Mouse (Mus musculus) left cerebral cortex, postnatal 25 days (tissue): ENCODE results near the gene Slc6a12. TPM values are rescaled to one million over a fixed set of nuclear protein-coding genes. Genes with fewer than 3 reads are reported as not detected.

Experiments
- DNase-seq, 2 experiments: peaks; one replicate each; pipeline ENCODE4 v3.0.0; 2022; ENCODE audit warnings: low spot score in 2 of 2, mixed read lengths in 1 of 2
- intact Hi-C: fragments of 180-260 bp; cut with DNase I; formaldehyde crosslinking; loops from one replicate; pipeline ENCODE4 v1.15.1; 2025
- total RNA-seq, 2 experiments: library from RNA; stranded (reverse); gene quantifications; 2 replicates each; pipeline ENCODE4 v1.2.3; 2021

Gene Slc6a12
- 1 to 10 TPM in 1 of 2 experiments, under 1 TPM in 1; 0.89 to 1.1 TPM for total RNA-seq

DNA sequence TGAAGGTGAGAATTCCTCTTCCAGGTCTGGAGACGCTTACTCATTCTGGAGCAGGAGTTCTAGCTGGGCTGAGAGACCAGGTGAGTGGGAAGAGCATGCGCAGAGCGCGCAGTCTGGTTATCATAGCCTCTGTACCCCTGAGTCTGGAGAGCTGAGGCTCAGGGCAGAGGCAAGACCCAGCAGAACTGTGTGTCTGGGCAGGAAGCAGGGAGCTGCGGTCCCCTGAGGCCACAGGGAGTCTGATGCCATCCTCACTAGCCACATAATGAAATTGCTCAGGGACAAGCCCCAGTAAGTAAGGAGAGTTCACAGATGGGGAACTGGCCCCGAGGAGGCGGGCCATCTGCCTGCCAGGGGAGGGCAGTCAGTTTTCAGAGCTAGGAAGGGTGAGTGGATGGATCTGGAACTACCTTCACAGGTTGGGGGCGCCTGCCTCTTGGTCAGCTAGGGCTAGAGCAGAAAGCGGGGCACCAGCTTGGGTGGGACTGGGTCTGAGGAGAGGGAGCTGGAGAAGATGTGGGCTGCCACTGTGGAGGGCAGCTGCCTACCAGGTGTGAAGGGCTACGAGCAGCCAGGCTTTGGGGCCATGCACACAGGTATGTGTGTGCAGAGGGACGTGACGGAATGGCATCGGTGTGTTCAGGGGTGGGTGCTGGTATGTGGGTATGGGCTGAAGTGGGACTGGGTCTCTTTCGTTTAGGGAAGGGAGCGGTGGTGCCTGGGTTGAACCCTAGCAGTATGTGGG is at the start of gene Slc6a12:
Gene Slc6a12 (plus strand): TSS at position 51 of the 745 bp plus-strand sequence.
- DNase-seq = no peak
- intact Hi-C loops = no loop called here

DNA sequence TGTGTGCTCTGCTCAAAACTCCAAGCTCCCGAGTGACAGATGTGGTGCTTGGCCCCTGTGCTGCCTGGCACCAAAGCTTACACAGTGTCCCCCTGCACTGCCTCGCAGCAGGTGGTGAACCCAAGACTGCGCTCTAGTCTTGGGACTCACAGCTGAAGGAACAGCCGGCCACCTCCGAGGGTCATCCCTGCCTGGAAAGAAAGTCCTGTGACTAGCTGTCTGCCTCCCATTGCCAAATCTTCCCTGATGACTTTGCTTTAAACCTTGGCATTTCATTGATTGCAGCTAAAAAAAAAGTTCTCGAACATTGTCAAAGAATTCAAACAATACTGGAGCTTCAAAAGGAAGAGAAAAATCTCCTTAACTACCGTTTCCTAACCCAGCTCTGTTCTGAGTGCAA is 43.6 kb upstream of the Slc6a12 start:
- intact Hi-C loops = no loop called here
- no peak for DNase-seq

DNA sequence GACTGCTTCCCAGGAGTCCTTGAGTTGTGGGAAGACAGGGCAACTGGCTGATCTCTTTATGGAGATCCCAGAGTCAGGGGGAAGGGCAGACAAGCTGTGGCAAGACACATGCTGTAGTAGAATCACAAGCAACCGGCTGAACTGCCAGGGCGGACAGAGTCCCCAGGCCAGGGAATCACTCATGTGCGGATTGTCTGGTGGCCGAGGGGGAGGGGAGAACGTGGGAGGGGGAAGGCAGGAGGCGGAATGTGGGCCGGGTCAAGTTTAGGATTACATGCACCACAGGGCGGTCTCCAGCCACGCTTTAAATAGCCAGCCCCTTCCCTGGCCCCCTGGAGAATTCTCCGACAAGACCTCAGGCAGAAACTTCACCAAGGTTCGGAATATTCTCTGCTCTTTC is 42.9 kb upstream of the Slc6a12 start, which contains the start of gene Slc6a13:
Gene Slc6a13 (plus strand): TSS at position 274 of the 400 bp plus-strand sequence.
- no peak for DNase-seq
- intact Hi-C loops = no loop called here

- intact Hi-C loops = no loop called here
- DNase-seq = no peak
Measured at GRCm38 (mm10) chr6:121300504-121300903, 42.4 kb upstream of the Slc6a12 start.

DNA sequence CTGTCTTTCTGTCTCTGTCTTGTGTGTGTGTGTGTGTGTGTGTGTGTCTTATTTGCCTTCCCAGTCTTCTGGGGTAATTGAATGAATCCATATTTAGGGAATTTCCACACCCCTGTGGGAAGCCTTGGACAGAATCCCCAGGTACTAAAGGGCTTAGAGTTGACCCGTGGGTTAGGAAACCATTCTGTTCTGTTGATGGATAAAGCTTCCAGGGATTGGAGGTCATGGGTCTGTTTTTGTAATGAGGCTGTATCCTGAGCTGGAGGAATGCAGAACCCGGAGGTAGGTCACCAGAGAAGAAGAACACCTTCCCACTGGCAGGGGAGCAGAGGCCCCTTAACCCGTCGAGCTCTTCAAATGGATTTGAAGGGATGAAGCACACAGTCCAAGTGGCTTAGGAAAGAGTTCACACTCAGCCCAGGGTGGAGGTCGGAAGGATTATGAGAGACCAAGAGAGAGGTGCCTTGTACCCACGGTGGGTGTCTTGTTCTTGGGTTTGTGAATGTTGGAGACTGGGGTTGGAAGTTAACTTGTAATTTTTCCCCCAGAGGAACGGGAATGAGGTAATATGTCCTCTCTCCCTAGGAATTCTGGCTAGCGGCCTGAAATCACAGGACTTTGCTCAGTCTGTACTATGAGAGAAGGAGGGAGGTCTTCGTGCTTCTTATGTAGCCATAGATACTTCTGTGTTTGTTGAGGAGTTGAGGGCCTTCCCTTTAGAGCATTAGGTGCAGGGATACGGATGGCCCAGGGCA is 39.2 kb upstream of the Slc6a12 start:
- no peak for DNase-seq
- intact Hi-C loops = no loop called here

DNA sequence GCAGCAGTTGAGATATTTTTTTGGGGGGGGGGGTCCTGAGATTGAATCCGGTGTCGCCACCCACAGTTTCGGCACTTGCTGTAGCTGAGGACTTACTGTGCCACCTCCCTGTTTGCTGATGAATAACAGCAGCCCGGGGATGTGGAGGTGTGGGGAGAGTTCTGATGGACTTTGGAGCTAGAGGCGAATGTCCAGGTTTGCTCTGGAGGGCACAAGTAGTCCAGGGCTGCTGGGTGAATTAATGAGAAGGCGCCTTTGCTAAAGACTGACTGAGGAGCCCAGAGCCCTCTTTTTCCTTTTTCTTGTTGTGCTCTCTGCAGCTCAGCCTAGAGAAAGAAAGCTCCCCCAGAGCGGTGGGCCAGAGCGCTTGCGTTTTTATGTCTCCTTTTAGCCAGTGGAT is 38.2 kb upstream of the Slc6a12 start:
- intact Hi-C loops = no loop called here

GRCm38 (mm10) chr6:121305571-121305970 is 37.3 kb upstream of the Slc6a12 start:
- intact Hi-C loops = no loop called here
- DNase-seq = no peak

More for the DNA sequence above, 38.2 kb upstream of the Slc6a12 start:
- DNase-seq = no peak

DNA sequence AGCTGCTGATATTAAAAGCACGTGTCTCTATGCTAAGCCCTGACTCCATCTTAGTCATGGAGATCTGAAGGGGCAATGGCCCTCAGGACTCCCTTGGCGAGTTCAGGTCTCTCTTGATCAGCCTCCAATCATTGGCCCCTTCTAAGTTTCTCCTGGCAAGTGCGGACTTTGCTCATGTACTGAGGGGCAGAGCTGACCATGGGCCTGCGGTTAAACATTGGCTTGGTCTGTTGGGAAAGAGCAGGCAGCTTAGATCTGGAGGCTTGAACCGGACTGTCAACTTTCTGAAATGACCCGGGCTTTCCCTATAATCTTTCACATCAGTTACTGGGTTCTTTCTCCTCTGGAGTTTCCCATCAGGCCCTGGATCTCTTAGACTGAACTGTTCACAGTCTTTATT is 31.9 kb upstream of the Slc6a12 start:
- intact Hi-C loops = no loop called here
- DNase-seq = no peak

DNA sequence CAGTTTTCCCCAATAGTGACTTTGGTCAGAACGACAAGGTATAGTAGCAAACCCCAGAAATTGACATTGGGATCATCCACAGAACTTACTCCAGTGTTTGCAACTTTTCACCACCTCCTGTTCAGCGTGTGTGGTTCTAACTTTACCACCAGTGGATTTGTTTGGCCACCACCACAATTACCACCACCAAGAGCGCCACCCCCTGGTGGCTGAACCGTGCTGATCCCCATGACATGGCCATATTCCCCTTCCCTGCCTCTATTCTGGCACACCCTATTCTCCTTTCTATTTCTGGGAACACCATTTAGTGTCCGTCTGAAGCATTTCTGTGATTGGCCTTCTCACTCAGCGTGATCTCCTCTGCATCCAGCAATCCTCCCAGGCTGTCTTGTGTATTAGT is 23.8 kb upstream of the Slc6a12 start:
- no peak for DNase-seq
- intact Hi-C loops = no loop called here

DNA sequence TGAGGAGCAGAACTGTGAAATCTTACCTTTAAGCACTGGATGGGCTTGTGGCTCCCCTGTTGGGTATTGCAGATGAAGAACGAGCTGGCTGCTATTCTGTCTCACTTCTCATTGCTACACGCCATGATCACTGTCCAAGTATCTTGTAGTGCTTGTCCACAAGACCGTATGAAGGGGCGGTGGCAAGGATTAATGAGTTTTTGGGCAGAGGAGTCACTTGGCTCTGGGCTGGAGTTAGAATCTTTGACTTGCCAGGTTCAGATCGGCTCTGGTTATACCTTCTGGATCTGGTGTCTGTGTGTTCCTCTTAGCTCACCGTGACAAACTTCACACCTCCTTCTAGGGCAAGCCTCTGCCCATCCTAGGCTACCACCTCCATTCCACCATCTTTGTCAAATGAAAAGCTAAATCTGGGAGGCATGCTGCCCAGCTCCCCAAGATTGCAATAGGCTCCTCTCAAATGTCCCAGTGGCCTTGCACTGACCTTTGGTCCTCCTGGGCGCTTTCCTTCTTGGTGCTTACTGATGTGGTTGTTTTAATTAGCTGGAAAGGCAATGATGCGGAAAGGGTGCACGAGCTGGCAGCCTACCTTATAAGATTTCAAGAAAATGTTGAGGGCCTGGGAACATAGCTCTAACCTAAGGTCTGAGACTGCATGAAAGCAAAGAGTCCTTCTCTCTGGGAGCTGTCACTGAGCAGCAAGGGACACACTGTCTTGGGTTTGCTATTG is 20.3 kb upstream of the Slc6a12 start:
- intact Hi-C loops = no loop called here
- no peak for DNase-seq

DNA sequence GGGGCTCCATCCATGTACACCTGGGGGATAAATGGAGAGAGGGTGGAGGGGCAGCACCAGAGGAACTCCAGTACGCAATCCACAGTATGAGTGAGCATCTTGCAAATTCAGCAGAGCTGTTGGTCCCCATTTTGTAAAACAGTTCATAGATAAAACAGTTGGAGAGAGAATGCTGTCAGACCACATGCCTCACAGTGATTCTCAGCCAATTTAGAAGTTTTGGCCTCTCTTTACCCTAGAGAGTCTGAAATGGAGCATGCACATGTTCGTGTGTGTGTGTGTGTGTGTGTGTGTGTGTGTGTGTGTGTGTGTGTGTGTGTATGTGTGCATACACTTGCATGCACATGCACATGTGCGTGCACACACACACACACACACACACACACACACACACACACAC is 17.6 kb upstream of the Slc6a12 start:
- intact Hi-C loops = no loop called here
- no peak for DNase-seq

GRCm38 (mm10) chr6:121325740-121326139 is 17.1 kb upstream of the Slc6a12 start:
- intact Hi-C loops = no loop called here

DNA sequence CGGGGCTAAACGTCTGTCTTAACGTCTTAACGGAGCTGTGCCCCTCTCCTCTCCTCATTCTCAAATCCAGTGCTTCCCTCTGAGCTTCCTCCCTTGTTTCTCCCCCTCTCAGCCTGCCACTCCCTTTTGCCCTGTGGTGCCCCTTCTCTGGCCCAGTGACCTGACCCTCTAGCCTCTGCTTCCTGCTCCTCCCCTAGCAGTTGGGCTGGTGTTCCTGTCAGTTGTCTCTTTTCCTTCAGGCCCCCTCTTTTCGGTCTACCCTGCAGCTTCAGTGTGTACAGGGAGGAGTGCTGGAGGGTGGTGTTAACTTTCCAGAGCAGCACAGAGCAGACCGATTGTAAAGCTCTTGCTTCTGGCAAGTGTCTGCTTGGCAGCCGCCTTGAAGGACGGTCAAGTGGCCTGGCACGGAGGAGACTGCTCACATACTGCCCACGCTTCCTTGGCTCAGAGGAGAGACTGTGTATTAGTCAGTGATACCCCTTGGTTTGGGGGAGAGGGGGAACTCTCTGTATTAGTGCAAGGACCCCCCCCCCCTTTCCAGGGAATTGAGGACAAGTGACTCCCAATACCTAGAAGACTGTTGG is 16.3 kb upstream of the Slc6a12 start:
- intact Hi-C loops = no loop called here
- no peak for DNase-seq

More at GRCm38 (mm10) chr6:121325740-121326139, 17.1 kb upstream of the Slc6a12 start:
- DNase-seq = no peak

DNA sequence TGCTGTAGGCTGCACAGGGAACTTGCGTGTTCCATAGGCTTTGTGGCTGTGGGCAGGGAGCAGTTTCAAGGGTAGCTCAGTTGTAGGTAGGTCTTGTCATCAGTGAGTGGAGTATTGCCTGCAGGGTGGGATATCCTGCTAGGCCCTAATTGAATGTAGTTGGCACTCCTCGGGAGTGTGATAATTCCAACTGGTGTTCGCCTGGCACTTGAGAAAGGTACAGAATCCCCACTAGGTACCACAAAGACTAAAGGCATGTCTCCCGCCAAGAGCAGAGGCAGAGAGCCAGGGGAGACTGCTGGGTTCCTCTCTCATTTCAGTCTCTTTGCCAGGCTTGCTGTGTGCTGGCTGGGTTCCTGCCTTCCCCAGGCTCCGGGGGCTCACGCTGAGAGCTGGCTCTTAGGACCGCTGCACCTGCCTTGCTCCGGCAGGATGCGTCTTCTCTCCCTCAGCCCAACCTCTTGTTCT is 14.4 kb upstream of the Slc6a12 start:
- DNase-seq = peak in 1 of 2 experiments; percentile 39
- intact Hi-C loops = no loop called here

GRCm38 (mm10) chr6:121329848-121330508 is 12.9 kb upstream of the Slc6a12 start:
- intact Hi-C loops = loop anchor here (10.0 kb wide), 1 partner anchor 55 kb away; no protein-coding TSS in a partner anchor
- peak in 1 of 2 experiments; percentile 40 for DNase-seq

GRCm38 (mm10) chr6:121335841-121336240 is 7.0 kb upstream of the Slc6a12 start:
- intact Hi-C loops = loop anchor here (10.0 kb wide), 1 partner anchor 61 kb away; no protein-coding TSS in a partner anchor
- no peak for DNase-seq

GRCm38 (mm10) chr6:121336558-121336957 is 6.3 kb upstream of the Slc6a12 start:
- intact Hi-C loops = loop anchor here (10.0 kb wide), 1 partner anchor 62 kb away; no protein-coding TSS in a partner anchor

DNA sequence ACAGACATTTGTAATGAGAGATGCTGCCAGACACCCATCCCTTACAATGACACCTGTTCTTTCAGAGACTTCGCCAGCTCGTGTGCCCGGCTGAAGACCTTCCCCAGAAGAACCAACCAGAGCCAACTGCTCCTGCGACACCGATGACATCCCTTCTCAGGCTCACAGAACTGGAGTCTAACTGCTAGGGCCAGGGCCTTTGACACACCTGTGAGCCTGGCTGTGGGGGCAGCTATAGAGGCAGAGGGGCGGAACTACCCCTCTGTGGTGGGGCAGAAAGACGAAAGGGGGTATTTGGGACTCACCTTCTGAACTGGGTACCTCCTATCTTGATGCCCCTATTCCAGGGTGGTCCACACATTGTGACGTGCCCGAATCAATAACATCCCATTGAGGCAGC is 5.6 kb upstream of the Slc6a12 start:
- DNase-seq = no peak
- intact Hi-C loops = loop anchor here (10.0 kb wide), 1 partner anchor 62 kb away; no protein-coding TSS in a partner anchor

More at GRCm38 (mm10) chr6:121336558-121336957, 6.3 kb upstream of the Slc6a12 start:
- DNase-seq = no peak
